Mouse (Mus musculus) liver, postnatal 0 days (tissue): Measurements from ENCODE around the gene Dkkl1. TPM values are rescaled to one million over a fixed set of nuclear protein-coding genes. Genes with fewer than 3 reads are reported as not detected.

Source experiments
- ATAC-seq: fragments of 200-750 bp; cut with Nextera tagmentation; 2 replicates; pipeline ENCODE4 v1.8.0; 2017; ENCODE audit warnings: mild to moderate bottlenecking, moderate library complexity
- DNase-seq: peaks from one replicate; pipeline ENCODE4 v3.0.0-alpha.2; 2016
- H3K27ac ChIP-seq: fragments of 300-500 bp; sonication (generic); 2 replicates; pipeline ENCODE4 v1.5.1; 2014; ENCODE audit warnings: antibody characterized with exemption, moderate library complexity, mild to moderate bottlenecking, low read depth
- H3K27me3 ChIP-seq: fragments of 300-500 bp; sonication (generic); 2 replicates; pipeline ENCODE4 v1.6.1; 2014; ENCODE audit warnings: low read length, control low read depth, mixed read lengths; ENCODE audit not compliant: insufficient read depth
- H3K36me3 ChIP-seq: fragments of 300-500 bp; sonication (generic); replicated peaks from 2 replicates; pipeline ENCODE4 v1.6.1; 2014; ENCODE audit warnings: mild to moderate bottlenecking, control low read depth, low read length, moderate library complexity, mixed read lengths; ENCODE audit not compliant: insufficient read depth
- H3K4me1 ChIP-seq: fragments of 300-500 bp; sonication (generic); 2 replicates; pipeline ENCODE4 v1.6.1; 2014; ENCODE audit warnings: antibody characterized with exemption, mild to moderate bottlenecking, control low read depth; ENCODE audit not compliant: insufficient read depth
- H3K4me2 ChIP-seq: fragments of 300-500 bp; sonication (generic); 2 replicates; pipeline ENCODE4 v1.6.1; 2014; ENCODE audit warnings: low read depth, mild to moderate bottlenecking, low read length, moderate library complexity, mixed read lengths
- H3K4me3 ChIP-seq: fragments of 300-500 bp; sonication (generic); 2 replicates; pipeline ENCODE4 v1.5.1; 2014; ENCODE audit warnings: low read depth, low read length
- H3K9ac ChIP-seq: fragments of 300-500 bp; sonication (generic); replicated peaks from 2 replicates; pipeline ENCODE4 v1.6.1; 2014; ENCODE audit warnings: mild to moderate bottlenecking, moderate library complexity
- H3K9me3 ChIP-seq: fragments of 300-500 bp; sonication (generic); 2 replicates; pipeline ENCODE4 v1.6.1; 2016; ENCODE audit warnings: mild to moderate bottlenecking, control low read depth, low read length, mixed read lengths
- CTCF ChIP-seq: sonication (generic); IDR thresholded peaks from 2 replicates; pipeline ENCODE4 v1.5.1; 2016; ENCODE audit warnings: antibody characterized with exemption, low read depth
- EP300 ChIP-seq: IDR thresholded peaks from 2 replicates; pipeline ENCODE4 v1.6.1; 2016; ENCODE audit warnings: antibody characterized with exemption, low read depth, mild to moderate bottlenecking
- WGBS: fragments of 180-500 bp; shearing (Covaris S2); extraction: QIAGEN DNeasy Blood & Tissue Kit; methylation state at CpG from one replicate; pipeline ENCODE4 v1.1.7; 2014; ENCODE audit not compliant: insufficient replicate concordance; 5-methylcytosine and 5-hydroxymethylcytosine counted together
- polyA plus RNA-seq: library from polyadenylated mRNA; unstranded; fragments of >200 nt; fragmentation: Nextera tagmentation; extraction: Ambion mirVana; gene quantifications from 2 replicates; pipeline ENCODE4 v1.2.1, GENCODE M21; 2015

The Dkkl1 gene
- polyA plus RNA-seq, 1 experiment from 2014 or later: 1.5 TPM

- 82% methylated on average over 7 of the region's 7 CpGs for WGBS
- no peak overlapping the region for H3K27ac ChIP-seq
- no peak overlapping the region for H3K4me2 ChIP-seq
- H3K9ac ChIP-seq: no peak overlapping the region
- H3K36me3 ChIP-seq: peaks cover 2% of the 10 kb centered on the region
- H3K4me3 ChIP-seq: no peak overlapping the region
- ATAC-seq (no peak), DNase-seq (no peak)
- TF ChIP-seq EP300 (no peak), CTCF (no peak)
- no peaks in the 10 kb centered on the region for H3K27me3 ChIP-seq
- no peaks in the 10 kb centered on the region for H3K4me1 ChIP-seq
- no peaks in the 10 kb centered on the region for H3K9me3 ChIP-seq
Measured at GRCm38 (mm10) chr7:45224826-45225225, 12.9 kb upstream of the Dkkl1 start.

DNA sequence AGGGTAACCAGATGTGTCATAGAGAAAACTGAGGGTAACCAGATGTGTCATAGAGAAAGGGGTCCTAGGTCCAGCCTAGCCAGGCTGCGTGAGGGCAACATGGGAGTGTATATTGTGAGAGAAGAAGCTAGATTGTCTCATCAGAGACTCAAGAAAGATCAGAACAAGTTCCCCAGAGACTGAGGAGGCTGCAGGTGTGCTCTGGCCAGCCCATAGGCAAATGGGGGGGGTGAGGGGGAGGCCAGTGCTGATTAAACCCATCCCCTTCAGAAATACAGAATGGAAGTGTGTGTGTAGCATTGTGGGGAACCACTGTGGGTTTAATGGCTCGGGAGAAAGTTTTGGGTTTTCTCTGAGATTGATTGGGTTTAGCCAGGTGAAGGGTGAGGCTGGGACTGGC, 9.7 kb upstream of the Dkkl1 start:
- DNase-seq (no peak), ATAC-seq (no peak)
- Histone ChIP-seq H3K9ac (no peak overlapping the region), H3K36me3 (peaks cover 6% of the 10 kb centered on the region), H3K4me2 (no peak overlapping the region), H3K27ac (no peak overlapping the region), H3K4me1 (peaks cover 6% of the 10 kb centered on the region), H3K9me3 (no peaks in the 10 kb centered on the region), H3K27me3 (no peaks in the 10 kb centered on the region), H3K4me3 (no peak overlapping the region)
- 62% methylated on average over 2 of the region's 2 CpGs for WGBS
- TF ChIP-seq EP300: no peak
- no peak for TF ChIP-seq CTCF

DNA sequence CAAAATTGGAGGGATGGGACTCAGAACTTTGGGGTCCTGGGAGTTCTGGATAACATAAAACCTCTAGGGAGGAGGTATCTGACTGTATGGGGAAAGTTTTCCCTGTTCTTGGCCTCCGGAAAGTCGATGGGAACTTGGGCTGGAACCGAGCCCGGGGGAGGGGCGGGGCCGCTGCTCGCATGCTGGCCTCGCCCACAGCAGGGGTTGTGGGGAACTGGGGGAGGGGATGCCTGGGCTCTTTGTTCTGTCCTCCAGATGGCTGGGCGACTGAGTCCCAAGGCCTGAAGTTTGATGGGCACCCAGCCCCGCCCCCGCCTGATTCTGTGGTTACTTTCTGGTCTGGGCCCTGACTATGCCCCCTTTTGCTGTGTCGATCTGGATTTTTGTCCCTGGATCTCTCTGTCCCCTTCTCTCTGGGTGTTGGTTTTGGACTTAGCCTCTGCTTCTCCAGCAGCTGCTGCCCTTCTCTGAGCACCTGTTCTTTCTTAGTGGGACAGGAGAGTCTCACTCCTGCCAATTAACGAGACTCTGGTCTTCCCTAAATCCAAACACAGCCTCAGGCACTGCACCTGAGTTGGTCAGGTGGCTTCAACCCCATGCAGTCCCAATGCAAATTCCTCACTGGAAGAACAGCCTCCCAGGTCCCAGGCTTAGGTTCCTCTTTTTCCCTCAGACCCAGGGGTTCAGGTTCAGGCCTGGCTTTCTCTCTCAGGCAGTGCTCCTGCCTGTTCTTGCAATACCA, 4.7 kb upstream of the Dkkl1 start:
- no peak for TF ChIP-seq EP300
- TF ChIP-seq CTCF: no peak
- no peaks in the 10 kb centered on the region for H3K9me3 ChIP-seq
- peak overlapping the region; percentile 52 for H3K4me3 ChIP-seq
- ATAC-seq: peak; percentile 50; the same call in 1 of the 2 replicates
- peaks cover 3% of the 10 kb centered on the region; the same call in 1 of the 2 replicates for H3K36me3 ChIP-seq
- H3K27me3 ChIP-seq: 0 out of 2 replicates have a peak, but pooled peaks cover 6% of the 10 kb centered on the region
- peak overlapping the region; percentile 66; the same call in 1 of the 2 replicates for H3K9ac ChIP-seq
- H3K4me1 ChIP-seq: peaks cover 25% of the 10 kb centered on the region
- 0 out of 2 replicates have a peak overlapping the region, but pooled peaks have one; percentile 42 for H3K27ac ChIP-seq
- 4% methylated on average over 13 of the region's 13 CpGs for WGBS
- H3K4me2 ChIP-seq: peak overlapping the region; percentile 79
- DNase-seq: peak; percentile 80

- ATAC-seq: peak; percentile 47
- 3% methylated on average over 54 of the region's 55 CpGs for WGBS
- DNase-seq: peak; percentile 68
- peak within 1 kb of the TSS; percentile 79 for H3K4me2 ChIP-seq
- H3K4me3 ChIP-seq: peak within 1 kb of the TSS; percentile 52
- peak within 1 kb of the TSS; percentile 66 for H3K9ac ChIP-seq
- peaks cover 9% of the 10 kb centered on the region; the same call in 1 of the 2 replicates for H3K27me3 ChIP-seq
- no peak for TF ChIP-seq EP300
- no peak for TF ChIP-seq CTCF
- no peaks in the 10 kb centered on the region for H3K9me3 ChIP-seq
- H3K36me3 ChIP-seq: peaks cover 3% of the 10 kb centered on the region; the same call in 1 of the 2 replicates
- H3K27ac ChIP-seq: peak within 1 kb of the TSS; percentile 42; the same call in 1 of the 2 replicates
- peaks cover 32% of the 10 kb centered on the region for H3K4me1 ChIP-seq
Measured at GRCm38 (mm10) chr7:45215673-45216441, 3.9 kb upstream of the Dkkl1 start, which contains the start of gene Tead2. TSS of gene Tead2 (plus strand) at chr7:45215753.

GRCm38 (mm10) chr7:45213708-45214107, 1.8 kb upstream of the Dkkl1 start:
- Histone ChIP-seq H3K27me3 (peaks cover 12% of the 10 kb centered on the region), H3K4me1 (peaks cover 33% of the 10 kb centered on the region), H3K36me3 (0 out of 2 replicates have a peak, but pooled peaks cover 3% of the 10 kb centered on the region), H3K27ac (no peak overlapping the region), H3K9ac (no peak overlapping the region), H3K9me3 (no peaks in the 10 kb centered on the region), H3K4me2 (no peak overlapping the region), H3K4me3 (no peak overlapping the region)
- peak; percentile 77 for ATAC-seq
- 66% methylated on average over 5 of the region's 5 CpGs for WGBS
- TF ChIP-seq CTCF (no peak), EP300 (peak; percentile 11; the same call in 1 of the 2 replicates)
- DNase-seq: peak; percentile 48

DNA sequence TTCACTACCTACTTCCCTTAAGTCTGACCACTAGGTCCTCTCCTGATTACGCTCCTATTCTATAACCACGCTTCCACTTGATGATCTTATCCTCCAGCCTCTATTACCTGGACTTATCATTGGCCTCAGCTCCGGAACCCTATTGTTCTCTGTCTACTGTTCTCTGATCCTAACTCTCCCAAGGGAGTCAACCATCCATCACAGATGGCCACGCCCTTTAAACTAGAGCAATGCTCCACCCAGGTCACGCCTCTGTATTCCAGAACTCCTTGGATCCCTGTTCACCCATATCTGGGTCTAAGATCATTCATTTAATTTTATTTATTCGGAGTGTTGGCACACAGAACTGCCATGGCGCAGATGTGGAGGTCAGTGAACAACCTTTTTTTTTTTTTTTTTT, 409 bp upstream of the Dkkl1 start:
- H3K27me3 ChIP-seq: peaks cover 12% of the 10 kb centered on the region
- no peak overlapping the region for H3K4me3 ChIP-seq
- TF ChIP-seq EP300 (no peak), CTCF (no peak)
- H3K4me1 ChIP-seq: peaks cover 32% of the 10 kb centered on the region
- no peak overlapping the region for H3K9ac ChIP-seq
- ATAC-seq (no peak), DNase-seq (no peak)
- H3K27ac ChIP-seq: no peak overlapping the region
- WGBS: 74% methylated on average over 7 of the region's 7 CpGs
- H3K36me3 ChIP-seq: no peaks in the 10 kb centered on the region
- peak overlapping the region; percentile 56; the same call in 1 of the 2 replicates for H3K4me2 ChIP-seq
- no peaks in the 10 kb centered on the region for H3K9me3 ChIP-seq
